Mouse (Mus musculus): ENCODE results near the gene Krt12. TPM values are rescaled to one million over a fixed set of nuclear protein-coding genes. Genes with fewer than 3 reads are reported as not detected.

Krt12 gene
- total and polyA plus RNA-seq, 2 experiments = not detected

DNA sequence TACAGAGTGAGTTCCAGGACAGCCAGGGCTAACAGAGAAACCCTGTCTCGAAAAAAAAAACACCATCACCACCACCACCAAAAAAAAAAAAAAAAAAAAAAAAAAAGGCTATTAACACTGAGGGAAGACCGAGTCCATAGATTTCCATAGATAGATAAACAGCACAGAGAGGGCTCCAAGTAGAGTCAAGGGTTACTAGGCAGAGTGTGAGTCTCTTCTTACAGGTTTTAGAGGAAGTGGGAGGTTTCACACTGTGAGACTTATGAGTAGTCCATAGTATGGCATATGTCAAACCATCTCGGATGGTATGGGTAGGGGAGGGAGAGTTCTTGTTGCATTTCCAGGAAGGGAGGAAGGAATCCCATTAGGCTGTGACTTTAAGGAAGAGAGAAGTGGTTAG, 24.0 kb downstream of the Krt12 start:
- Histone ChIP-seq H3K27ac (replicated peaks; ENCODE audit: insufficient read depth, low read depth, low read length) (no peak overlapping the region), H3K9ac (ENCODE audit: low read depth, low read length) (no peak overlapping the region), H3K27me3 (ENCODE audit: control insufficient read depth, insufficient read depth, low read length) (peaks cover 8% of the 10 kb centered on the region; the same call in 1 of the 2 replicates), H3K4me1 (ENCODE audit: control insufficient read depth, insufficient read depth, low read length) (no peaks in the 10 kb centered on the region), H3K36me3 (ENCODE audit: control insufficient read depth, insufficient read depth, low read length) (no peaks in the 10 kb centered on the region), H3K79me2 (ENCODE audit: control insufficient read depth, insufficient read depth, low read length) (no peaks in the 10 kb centered on the region), H3K4me3 (ENCODE audit: insufficient read depth, low read depth, low read length) (no peak overlapping the region)
- no peak for TF ChIP-seq POLR2A (IDR thresholded peaks at IDR 0.05; ENCODE audit: extremely low read depth, insufficient read depth, low read length)
- no peak for TF ChIP-seq CTCF (IDR thresholded peaks at IDR 0.05; ENCODE audit: low read depth, low read length)
- WGBS = 70% methylated on average over 3 of the region's 3 CpGs
- no peak for DNase-seq (ENCODE audit: extremely low read depth, low read depth, low spot score)

DNA sequence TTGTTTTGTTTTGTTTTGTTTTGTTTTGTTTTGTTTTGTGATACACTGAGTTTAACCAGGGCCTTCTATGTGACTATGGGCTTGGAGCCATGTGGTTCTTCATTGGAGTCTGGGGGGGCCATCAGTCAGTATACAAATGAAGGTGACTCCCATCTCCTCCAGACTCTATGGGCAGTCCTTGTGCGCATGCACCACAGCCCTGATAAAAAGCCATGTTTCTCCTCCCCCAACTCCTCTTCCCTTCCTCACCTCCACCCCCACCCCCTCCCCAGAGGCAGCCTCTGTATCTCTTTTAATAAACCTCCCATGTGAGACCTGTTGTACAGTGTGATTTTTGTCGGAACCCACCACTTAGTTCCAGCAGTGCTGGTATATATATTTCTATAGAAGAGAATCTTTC, 25.4 kb downstream of the Krt12 start:
- H3K79me2 ChIP-seq (ENCODE audit: control insufficient read depth, insufficient read depth, low read length) = no peaks in the 10 kb centered on the region
- H3K4me3 ChIP-seq (ENCODE audit: insufficient read depth, low read depth, low read length) = no peak overlapping the region
- DNase-seq (ENCODE audit: extremely low read depth, low read depth, low spot score) = no peak
- H3K36me3 ChIP-seq (ENCODE audit: control insufficient read depth, insufficient read depth, low read length) = no peaks in the 10 kb centered on the region
- no peaks in the 10 kb centered on the region for H3K4me1 ChIP-seq (ENCODE audit: control insufficient read depth, insufficient read depth, low read length)
- 85% methylated on average over 2 of the region's 2 CpGs for WGBS
- H3K27ac ChIP-seq (replicated peaks; ENCODE audit: insufficient read depth, low read depth, low read length) = no peak overlapping the region
- no peak overlapping the region for H3K9ac ChIP-seq (ENCODE audit: low read depth, low read length)
- TF ChIP-seq POLR2A (IDR thresholded peaks at IDR 0.05; ENCODE audit: extremely low read depth, insufficient read depth, low read length) (no peak), CTCF (IDR thresholded peaks at IDR 0.05; ENCODE audit: low read depth, low read length) (no peak)
- peaks cover 6% of the 10 kb centered on the region; the same call in 1 of the 2 replicates for H3K27me3 ChIP-seq (ENCODE audit: control insufficient read depth, insufficient read depth, low read length)

DNA sequence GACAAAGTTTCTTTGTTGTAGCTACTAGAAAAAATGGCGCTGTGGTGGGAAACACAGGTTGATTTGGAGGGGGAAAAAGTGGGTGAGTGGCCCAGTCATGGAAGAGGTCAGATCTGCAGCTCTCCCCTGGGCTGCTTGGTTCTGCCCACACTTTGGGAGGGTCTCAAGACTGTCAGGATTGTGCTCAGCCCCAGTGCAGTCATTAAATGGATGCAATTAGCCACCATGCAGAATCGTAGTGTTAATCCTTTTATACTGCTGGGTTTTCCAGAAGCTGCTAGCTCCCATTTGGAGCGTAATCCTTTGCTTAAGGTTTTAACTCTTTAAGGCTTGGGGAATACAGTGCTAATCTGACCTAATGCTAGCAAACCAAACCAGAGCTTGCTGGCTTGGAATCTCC, 26.0 kb downstream of the Krt12 start:
- Histone ChIP-seq H3K27ac (replicated peaks; ENCODE audit: insufficient read depth, low read depth, low read length) (no peak overlapping the region), H3K4me1 (ENCODE audit: control insufficient read depth, insufficient read depth, low read length) (no peaks in the 10 kb centered on the region), H3K9ac (ENCODE audit: low read depth, low read length) (no peak overlapping the region), H3K27me3 (ENCODE audit: control insufficient read depth, insufficient read depth, low read length) (peaks cover 6% of the 10 kb centered on the region; the same call in 1 of the 2 replicates), H3K36me3 (ENCODE audit: control insufficient read depth, insufficient read depth, low read length) (no peaks in the 10 kb centered on the region), H3K79me2 (ENCODE audit: control insufficient read depth, insufficient read depth, low read length) (no peaks in the 10 kb centered on the region), H3K4me3 (ENCODE audit: insufficient read depth, low read depth, low read length) (no peak overlapping the region)
- DNase-seq (ENCODE audit: extremely low read depth, low read depth, low spot score) = no peak
- no peak for TF ChIP-seq CTCF (IDR thresholded peaks at IDR 0.05; ENCODE audit: low read depth, low read length)
- no peak for TF ChIP-seq POLR2A (IDR thresholded peaks at IDR 0.05; ENCODE audit: extremely low read depth, insufficient read depth, low read length)
- WGBS = 55% methylated on average over 3 of the region's 3 CpGs

DNA sequence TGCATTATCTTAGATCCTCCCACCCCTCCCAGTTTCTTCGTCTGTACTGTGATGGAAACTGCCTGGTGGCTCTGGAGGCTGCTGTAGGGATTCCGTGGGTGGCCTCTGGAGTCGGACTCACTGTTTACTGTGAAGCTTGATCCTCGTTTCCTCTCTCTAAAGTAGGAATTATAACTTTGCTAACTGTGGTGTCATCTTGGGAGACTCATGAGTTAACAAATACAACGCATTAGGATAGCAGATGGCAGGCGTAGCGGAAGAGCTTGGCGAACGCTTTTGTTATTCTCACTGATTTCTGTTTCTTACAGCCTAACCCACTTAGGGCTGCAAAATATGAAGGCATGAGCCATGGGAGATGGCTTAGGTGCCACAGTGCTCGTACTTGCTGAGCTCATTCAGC, 29.6 kb downstream of the Krt12 start:
- Histone ChIP-seq H3K4me3 (ENCODE audit: insufficient read depth, low read depth, low read length) (no peak overlapping the region), H3K9ac (ENCODE audit: low read depth, low read length) (no peak overlapping the region), H3K36me3 (ENCODE audit: control insufficient read depth, insufficient read depth, low read length) (no peaks in the 10 kb centered on the region), H3K4me1 (ENCODE audit: control insufficient read depth, insufficient read depth, low read length) (no peaks in the 10 kb centered on the region), H3K79me2 (ENCODE audit: control insufficient read depth, insufficient read depth, low read length) (no peaks in the 10 kb centered on the region), H3K27ac (replicated peaks; ENCODE audit: insufficient read depth, low read depth, low read length) (no peak overlapping the region), H3K27me3 (ENCODE audit: control insufficient read depth, insufficient read depth, low read length) (no peaks in the 10 kb centered on the region)
- DNase-seq (ENCODE audit: extremely low read depth, low read depth, low spot score) = no peak
- WGBS = 76% methylated on average over 10 of the region's 10 CpGs
- no peak for TF ChIP-seq POLR2A (IDR thresholded peaks at IDR 0.05; ENCODE audit: extremely low read depth, insufficient read depth, low read length)

DNA sequence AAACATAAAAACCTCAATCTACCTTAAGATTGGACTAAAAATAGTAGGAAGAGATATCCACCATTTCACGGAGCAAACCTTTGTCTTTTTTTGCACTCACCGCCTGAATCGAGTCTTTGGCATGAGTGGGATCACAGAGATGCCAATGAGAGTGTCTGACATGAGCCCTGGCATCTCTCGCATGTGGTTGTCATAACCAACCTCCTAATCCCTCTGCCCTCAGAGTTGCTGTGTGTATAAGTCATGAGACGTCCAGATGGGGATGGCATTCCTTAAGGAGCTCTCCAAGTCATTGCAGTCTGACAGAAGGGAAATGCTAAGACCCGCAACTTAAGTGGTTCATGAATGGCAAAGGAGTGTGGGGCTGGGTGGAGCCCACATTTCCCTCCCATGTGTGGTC, 30.7 kb downstream of the Krt12 start:
- H3K9ac ChIP-seq (ENCODE audit: low read depth, low read length) = no peak overlapping the region
- no peaks in the 10 kb centered on the region for H3K27me3 ChIP-seq (ENCODE audit: control insufficient read depth, insufficient read depth, low read length)
- TF ChIP-seq POLR2A (IDR thresholded peaks at IDR 0.05; ENCODE audit: extremely low read depth, insufficient read depth, low read length) = no peak
- TF ChIP-seq CTCF (IDR thresholded peaks at IDR 0.05; ENCODE audit: low read depth, low read length) = no peak
- no peaks in the 10 kb centered on the region for H3K36me3 ChIP-seq (ENCODE audit: control insufficient read depth, insufficient read depth, low read length)
- no peak for DNase-seq (ENCODE audit: extremely low read depth, low read depth, low spot score)
- 84% methylated on average over 6 of the region's 6 CpGs for WGBS
- H3K27ac ChIP-seq (replicated peaks; ENCODE audit: insufficient read depth, low read depth, low read length) = no peak overlapping the region
- H3K4me1 ChIP-seq (ENCODE audit: control insufficient read depth, insufficient read depth, low read length) = peaks cover 2% of the 10 kb centered on the region; the same call in 1 of the 2 replicates
- no peak overlapping the region for H3K4me3 ChIP-seq (ENCODE audit: insufficient read depth, low read depth, low read length)
- H3K79me2 ChIP-seq (ENCODE audit: control insufficient read depth, insufficient read depth, low read length) = no peaks in the 10 kb centered on the region

DNA sequence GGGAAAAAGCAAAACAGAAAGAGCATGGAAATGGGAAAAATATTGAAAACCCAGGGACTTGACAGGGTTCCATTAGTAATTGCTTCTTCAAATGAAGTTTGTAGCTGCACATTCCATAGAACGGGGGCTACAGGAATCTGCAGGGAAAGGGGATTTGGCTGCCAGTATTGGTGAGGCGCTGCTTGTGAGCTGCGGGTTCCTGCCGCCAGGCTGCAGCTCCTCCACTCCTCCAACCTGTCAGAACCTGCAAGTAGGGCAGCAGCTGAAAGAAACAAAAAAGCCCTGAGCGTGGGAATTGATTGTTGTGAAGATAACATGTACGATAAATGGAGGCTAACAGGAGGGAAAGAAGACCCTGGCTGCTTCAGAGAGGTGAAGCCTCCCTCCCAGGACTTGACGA, 31.2 kb downstream of the Krt12 start:
- WGBS = 70% methylated on average over 7 of the region's 7 CpGs
- Histone ChIP-seq H3K4me1 (ENCODE audit: control insufficient read depth, insufficient read depth, low read length) (peaks cover 2% of the 10 kb centered on the region; the same call in 1 of the 2 replicates), H3K79me2 (ENCODE audit: control insufficient read depth, insufficient read depth, low read length) (no peaks in the 10 kb centered on the region), H3K27ac (replicated peaks; ENCODE audit: insufficient read depth, low read depth, low read length) (no peak overlapping the region), H3K4me3 (ENCODE audit: insufficient read depth, low read depth, low read length) (no peak overlapping the region), H3K9ac (ENCODE audit: low read depth, low read length) (no peak overlapping the region), H3K27me3 (ENCODE audit: control insufficient read depth, insufficient read depth, low read length) (no peaks in the 10 kb centered on the region), H3K36me3 (ENCODE audit: control insufficient read depth, insufficient read depth, low read length) (no peaks in the 10 kb centered on the region)
- DNase-seq (ENCODE audit: extremely low read depth, low read depth, low spot score) = no peak
- TF ChIP-seq POLR2A (IDR thresholded peaks at IDR 0.05; ENCODE audit: extremely low read depth, insufficient read depth, low read length) (no peak), CTCF (IDR thresholded peaks at IDR 0.05; ENCODE audit: low read depth, low read length) (no peak)

All from liver, adult 2 months (tissue).